Mouse (Mus musculus): Measurements from ENCODE around the gene Opa3.

- no peak for TF ChIP-seq GATA1 (IDR thresholded peaks at IDR 0.05; ENCODE audit: borderline replicate concordance, low read length)
- no peak for TF ChIP-seq FLI1 (IDR thresholded peaks at IDR 0.05; ENCODE audit: low read length)
Observed at GRCm38 (mm10) chr7:19230041-19230580, 2.0 kb downstream of the Opa3 start.

Data from megakaryocyte, embryonic 14.5 days (primary cell).